Mouse (Mus musculus) brain, embryonic 14.5 days (tissue): ENCODE measurements around the gene Slc9a8.

Experiments
- CTCF ChIP-seq: fragments of 200-500 bp; IDR thresholded peaks from 2 replicates; pipeline ENCODE4 v1.5.1; 2012; ENCODE audit warnings: inconsistent platforms, mild to moderate bottlenecking, moderate library complexity, borderline replicate concordance; ENCODE audit not compliant: insufficient read depth, insufficient read length; ENCODE audit errors: extremely low read depth
- POLR2A ChIP-seq: fragments of 200-500 bp; IDR thresholded peaks from 2 replicates; pipeline ENCODE4 v1.6.1; 2012; ENCODE audit warnings: mild to moderate bottlenecking, inconsistent platforms, borderline replicate concordance; ENCODE audit not compliant: poor library complexity, insufficient read depth, insufficient read length, severe bottlenecking; ENCODE audit errors: extremely low read depth

DNA sequence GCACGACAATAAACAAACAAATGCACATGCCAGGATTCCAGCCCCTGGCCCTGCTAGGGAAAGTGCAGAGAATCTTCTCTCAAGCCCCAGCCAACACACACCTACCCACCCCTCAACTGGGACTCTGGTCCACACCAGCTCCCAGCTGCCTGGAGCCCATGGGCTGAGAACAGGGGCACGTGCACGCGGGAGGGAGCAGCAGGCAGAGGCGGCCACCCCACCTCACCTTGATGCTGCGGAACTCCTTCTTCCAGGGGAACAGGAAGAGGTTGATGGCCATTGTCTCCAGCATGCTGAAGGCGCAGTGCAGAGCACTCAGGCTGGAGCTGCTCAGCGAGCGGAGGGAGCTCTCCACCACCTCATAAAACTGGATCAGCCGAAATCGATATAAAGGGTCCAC is 63.4 kb downstream of the Slc9a8 start:
- no peak for TF ChIP-seq CTCF
- no peak for TF ChIP-seq POLR2A
